Mouse (Mus musculus) kidney, embryonic 14.5 days (tissue): ENCODE results near the gene Tmem14a. TPM values are rescaled to one million over a fixed set of nuclear protein-coding genes. Genes with fewer than 3 reads are reported as not detected.
A peak's percentile ranks its signal among the peaks of the same experiment; 100 is the strongest.
"Not testable (repeated sequence)": the region's sequence is repeated elsewhere in the genome, so short reads cannot be mapped to it uniquely, and the experiment has no call there.

Source experiments
- ATAC-seq: fragments of 200-750 bp; cut with Nextera tagmentation; 2 replicates; pipeline ENCODE4 v1.8.0; 2017; ENCODE audit warnings: moderate number of reproducible peaks, mild to moderate bottlenecking, moderate TSS enrichment, moderate library complexity; ENCODE audit not compliant: low FRiP score, low TSS enrichment
- H3K27ac ChIP-seq: fragments of 300-500 bp; sonication (generic); 2 replicates; pipeline ENCODE4 v1.5.1; 2014; ENCODE audit warnings: low read depth, mild to moderate bottlenecking, low read length, moderate library complexity, mixed read lengths
- H3K27me3 ChIP-seq: fragments of 300-500 bp; sonication (generic); 2 replicates; pipeline ENCODE4 v1.6.1; 2014; ENCODE audit warnings: mild to moderate bottlenecking, low read length; ENCODE audit not compliant: control insufficient read depth, insufficient read depth
- H3K36me3 ChIP-seq: fragments of 300-500 bp; sonication (generic); 2 replicates; pipeline ENCODE4 v1.6.1; 2014; ENCODE audit warnings: low read length, mixed read lengths; ENCODE audit not compliant: control insufficient read depth, insufficient read depth
- H3K4me1 ChIP-seq: fragments of 300-500 bp; sonication (generic); 2 replicates; pipeline ENCODE4 v1.6.1; 2014; ENCODE audit warnings: low read length, mixed read lengths; ENCODE audit not compliant: control insufficient read depth, insufficient read depth
- H3K4me2 ChIP-seq: fragments of 300-500 bp; sonication (generic); replicated peaks from 2 replicates; pipeline ENCODE4 v1.6.1; 2014; ENCODE audit warnings: low read depth, mild to moderate bottlenecking, low read length
- H3K4me3 ChIP-seq: fragments of 300-500 bp; sonication (generic); 2 replicates; pipeline ENCODE4 v1.5.1; 2014; ENCODE audit warnings: mild to moderate bottlenecking, low read length
- H3K9ac ChIP-seq: fragments of 300-500 bp; sonication (generic); 2 replicates; pipeline ENCODE4 v1.6.1; 2014; ENCODE audit warnings: low read depth, mild to moderate bottlenecking, low read length, moderate library complexity
- H3K9me3 ChIP-seq: fragments of 300-500 bp; sonication (generic); 2 replicates; pipeline ENCODE4 v1.6.1; 2016; ENCODE audit warnings: low read length; ENCODE audit not compliant: control insufficient read depth
- WGBS: fragments of 180-500 bp; shearing (Covaris S2); extraction: QIAGEN DNeasy Blood & Tissue Kit; methylation state at CpG from one replicate; pipeline ENCODE4 v1.1.7; 2014; 5-methylcytosine and 5-hydroxymethylcytosine counted together
- polyA plus RNA-seq: library from polyadenylated mRNA; unstranded; fragments of >200 nt; fragmentation: Nextera tagmentation; extraction: Ambion mirVana; gene quantifications from 2 replicates; pipeline ENCODE4 v1.2.1, GENCODE M21; 2014

Gene Tmem14a
- polyA plus RNA-seq, 1 experiment from 2014 or later: 9.3 TPM

GRCm38 (mm10) chr1:21248560-21249390 is 30.4 kb downstream of the Tmem14a start:
- H3K4me1 ChIP-seq: no peaks in the 10 kb centered on the region
- no peak for ATAC-seq
- H3K27me3 ChIP-seq: no peaks in the 10 kb centered on the region
- no peak overlapping the region for H3K9ac ChIP-seq
- H3K36me3 ChIP-seq: no peaks in the 10 kb centered on the region
- 85% methylated on average over 9 of the region's 9 CpGs for WGBS
- no peak overlapping the region for H3K4me2 ChIP-seq
- no peak overlapping the region for H3K4me3 ChIP-seq
- H3K9me3 ChIP-seq: no peaks in the 10 kb centered on the region
- H3K27ac ChIP-seq: no peak overlapping the region

- H3K4me2 ChIP-seq: no peak overlapping the region
- H3K9me3 ChIP-seq: no peaks in the 10 kb centered on the region
- H3K27ac ChIP-seq: no peak overlapping the region
- WGBS: 50% methylated on average over 6 of the region's 6 CpGs
- H3K27me3 ChIP-seq: no peaks in the 10 kb centered on the region
- no peaks in the 10 kb centered on the region for H3K36me3 ChIP-seq
- no peak overlapping the region for H3K4me3 ChIP-seq
- H3K4me1 ChIP-seq: no peaks in the 10 kb centered on the region
- H3K9ac ChIP-seq: no peak overlapping the region
- ATAC-seq: no peak
Observed at GRCm38 (mm10) chr1:21251661-21252060, 33.3 kb downstream of the Tmem14a start.

- Histone ChIP-seq H3K27me3 (no peaks in the 10 kb centered on the region), H3K4me2 (no peak overlapping the region), H3K9me3 (no peaks in the 10 kb centered on the region), H3K36me3 (no peaks in the 10 kb centered on the region), H3K4me3 (no peak overlapping the region), H3K27ac (no peak overlapping the region), H3K9ac (no peak overlapping the region), H3K4me1 (no peaks in the 10 kb centered on the region)
- 79% methylated on average over 10 of the region's 10 CpGs for WGBS
- ATAC-seq: no peak
Observed at GRCm38 (mm10) chr1:21252566-21253302, 34.4 kb downstream of the Tmem14a start.

- H3K4me3 ChIP-seq: no peak overlapping the region
- no peaks in the 10 kb centered on the region for H3K36me3 ChIP-seq
- H3K9me3 ChIP-seq: no peaks in the 10 kb centered on the region
- WGBS: 96% methylated on average over 1 of the region's 1 CpGs
- H3K27me3 ChIP-seq: no peaks in the 10 kb centered on the region
- H3K4me1 ChIP-seq: no peaks in the 10 kb centered on the region
- no peak overlapping the region for H3K27ac ChIP-seq
- no peak for ATAC-seq
- no peak overlapping the region for H3K4me2 ChIP-seq
- H3K9ac ChIP-seq: no peak overlapping the region
Observed at GRCm38 (mm10) chr1:21253303-21253650, 34.9 kb downstream of the Tmem14a start.

GRCm38 (mm10) chr1:21253856-21254255 is 35.5 kb downstream of the Tmem14a start:
- Histone ChIP-seq H3K4me1 (no peaks in the 10 kb centered on the region), H3K27me3 (no peaks in the 10 kb centered on the region), H3K27ac (no peak overlapping the region), H3K4me3 (no peak overlapping the region), H3K9me3 (no peaks in the 10 kb centered on the region), H3K9ac (no peak overlapping the region), H3K4me2 (no peak overlapping the region), H3K36me3 (no peaks in the 10 kb centered on the region)
- WGBS: 82% methylated on average over 4 of the region's 4 CpGs
- ATAC-seq: no peak

- WGBS: 93% methylated on average over 7 of the region's 7 CpGs
- Histone ChIP-seq H3K4me2 (no peak overlapping the region), H3K27ac (no peak overlapping the region), H3K27me3 (no peaks in the 10 kb centered on the region), H3K9me3 (no peaks in the 10 kb centered on the region), H3K9ac (no peak overlapping the region), H3K4me1 (no peaks in the 10 kb centered on the region), H3K4me3 (no peak overlapping the region), H3K36me3 (no peaks in the 10 kb centered on the region)
- ATAC-seq: no peak
Observed at GRCm38 (mm10) chr1:21255625-21256345, 37.4 kb downstream of the Tmem14a start.

GRCm38 (mm10) chr1:21256391-21256790 is 38.0 kb downstream of the Tmem14a start:
- H3K4me3 ChIP-seq: no peak overlapping the region
- H3K9me3 ChIP-seq: no peaks in the 10 kb centered on the region
- no peak overlapping the region for H3K9ac ChIP-seq
- no peak overlapping the region for H3K27ac ChIP-seq
- H3K27me3 ChIP-seq: no peaks in the 10 kb centered on the region
- no peaks in the 10 kb centered on the region for H3K36me3 ChIP-seq
- 0 out of 2 replicates have a peak, but pooled peaks have one; percentile 16 for ATAC-seq
- H3K4me1 ChIP-seq: no peaks in the 10 kb centered on the region
- WGBS: 59% methylated on average over 3 of the region's 3 CpGs
- H3K4me2 ChIP-seq: no peak overlapping the region

GRCm38 (mm10) chr1:21256871-21257270 is 38.5 kb downstream of the Tmem14a start:
- Histone ChIP-seq H3K9ac (no peak overlapping the region), H3K9me3 (no peaks in the 10 kb centered on the region), H3K4me1 (no peaks in the 10 kb centered on the region), H3K27me3 (no peaks in the 10 kb centered on the region), H3K27ac (no peak overlapping the region), H3K36me3 (no peaks in the 10 kb centered on the region), H3K4me3 (no peak overlapping the region), H3K4me2 (no peak overlapping the region)
- no peak for ATAC-seq
- 74% methylated on average over 5 of the region's 5 CpGs for WGBS

- not testable (repeated sequence) for H3K4me3 ChIP-seq, H3K9me3 ChIP-seq, H3K4me1 ChIP-seq, ATAC-seq, H3K9ac ChIP-seq, H3K36me3 ChIP-seq, H3K27ac ChIP-seq, H3K27me3 ChIP-seq, H3K4me2 ChIP-seq
- WGBS: 86% methylated on average over 8 of the region's 8 CpGs
Observed at GRCm38 (mm10) chr1:21259981-21260380, 41.6 kb downstream of the Tmem14a start.
